Mouse (Mus musculus) Patski (cell line): ENCODE measurements around the gene Pwwp2b. TPM values are rescaled to one million over a fixed set of nuclear protein-coding genes. Genes with fewer than 3 reads are reported as not detected.

Source experiments
- ATAC-seq: fragments of 100-300 bp; one replicate; pipeline ENCODE4 v1.8.0; 2021
- CTCF ChIA-PET: fragments of 350-600 bp; sonication (Branson Sonifier 250); formaldehyde crosslinking; loops from one replicate; lab custom pipeline; 2022; ENCODE audit warnings: inconsistent platforms; lab: Charles Lee
- POLR2A ChIA-PET: fragments of 350-600 bp; sonication (Branson Sonifier 250); formaldehyde crosslinking; loops from one replicate; lab custom pipeline; 2022; ENCODE audit warnings: antibody characterized with exemption, inconsistent platforms; lab: Charles Lee
- DNase-seq: peaks from one replicate; pipeline ENCODE4 v3.0.0-alpha.2; 2011; ENCODE audit warnings: low read depth, low spot score
- H3K27me3 ChIP-seq: fragments of 371-371 bp; one replicate; pipeline ENCODE4 v1.5.1; 2021
- CTCF ChIP-seq: fragments of 100-300 bp; IDR thresholded peaks from one replicate; pipeline ENCODE4 v1.5.1; 2021
- in situ Hi-C: fragments of 300-500 bp; cut with MboI; formaldehyde crosslinking; loops from 3 replicates; pipeline ENCODE4 v1.11.1; 2018; ENCODE audit warnings: low pct_unique_long_range_greater_than_20kb, mixed read lengths
- polyA plus RNA-seq: library from polyadenylated mRNA; unstranded; gene quantifications from one replicate; pipeline ENCODE4 v1.2.3, GENCODE M21; 2021

The Pwwp2b gene
- 11.6 TPM for polyA plus RNA-seq

DNA sequence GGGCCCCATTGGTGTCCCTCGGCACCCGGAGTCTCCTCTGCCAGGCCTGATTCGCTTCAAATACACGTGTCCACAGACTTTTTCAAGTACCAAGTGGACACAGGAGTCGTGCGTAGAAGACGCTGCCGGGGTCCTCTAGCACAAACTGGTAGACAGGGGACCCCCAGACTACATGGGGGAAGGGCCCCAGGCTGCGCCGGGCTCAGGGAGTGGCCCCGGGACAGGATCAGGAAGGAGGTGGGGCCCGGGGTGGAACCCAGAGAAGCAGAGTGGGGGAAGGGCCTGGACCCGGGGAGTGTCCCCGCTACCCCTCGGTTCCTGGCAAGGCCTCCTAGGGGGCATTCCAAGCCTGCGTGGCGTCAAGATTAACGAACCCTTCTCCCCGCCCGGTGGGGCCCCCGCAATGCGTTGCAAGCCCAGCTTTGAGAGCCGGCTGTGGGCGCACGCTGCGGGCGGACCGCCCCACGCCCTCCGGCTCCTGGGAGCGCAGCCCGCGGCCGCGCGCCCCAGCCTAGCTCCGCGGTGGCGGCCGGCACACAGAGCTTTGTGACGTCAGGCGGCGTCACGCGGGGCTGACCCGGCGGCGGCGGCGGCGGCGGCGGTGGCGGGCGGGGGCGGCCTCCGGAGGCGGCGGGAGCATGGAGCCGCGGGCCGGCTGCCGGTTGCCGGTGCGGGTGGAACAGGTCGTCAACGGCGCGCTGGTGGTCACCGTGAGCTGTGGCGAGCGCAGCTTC lies at the start of gene Pwwp2b:
Gene Pwwp2b (plus strand): TSS at position 602 of the 734 bp plus-strand sequence.
- no peak for TF ChIP-seq CTCF
- ChIA-PET CTCF (interaction anchor here (1.3 kb wide), 1 partner anchor 14 kb away, joined by 3 read pairs; no protein-coding TSS in a partner anchor), POLR2A (interaction anchor here (0.6 to 1.6 kb wide), 4 partner anchors 12 to 222 kb away, joined by 3 to 11 read pairs (median 4); no protein-coding TSS in a partner anchor)
- in situ Hi-C loops: no loop called here
- peak; percentile 72 for ATAC-seq
- no peak for DNase-seq
- no peaks in the 10 kb centered on the region for H3K27me3 ChIP-seq

DNA sequence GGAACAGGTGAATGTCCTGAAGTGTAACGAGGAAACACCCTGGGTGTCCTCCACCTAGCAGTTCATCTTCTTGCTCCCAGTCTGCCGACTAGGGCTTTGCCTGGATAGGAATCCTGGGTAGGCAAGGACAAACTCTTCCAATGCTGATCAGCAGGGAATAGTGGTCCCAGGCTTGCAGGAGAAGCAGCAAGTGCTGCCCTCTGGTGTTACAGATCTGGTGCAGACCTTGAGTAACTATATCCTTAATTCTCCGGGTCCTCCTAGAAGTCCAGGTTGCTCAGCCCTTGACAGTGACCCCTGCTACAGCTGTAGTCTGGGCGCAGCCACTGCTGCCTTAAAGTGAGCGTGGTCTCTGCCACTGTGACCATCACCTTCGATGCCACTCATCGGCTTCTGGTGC lies 48.2 kb upstream of the Pwwp2b start:
- in situ Hi-C loops: loop anchor here (25.0 kb wide), 1 partner anchor 363 kb away; the partner anchor contains the start of genes Mapk1ip1 and Ppp2r2d
- ATAC-seq: peak; percentile 66
- peaks cover 19% of the 10 kb centered on the region for H3K27me3 ChIP-seq
- no peak for DNase-seq
- peak; percentile 76 for TF ChIP-seq CTCF
- CTCF ChIA-PET: interaction anchor here (0.9 to 2.4 kb wide), 7 partner anchors 11 to 132 kb away, joined by 3 to 15 read pairs (median 3); no protein-coding TSS in a partner anchor
- POLR2A ChIA-PET: no interaction called here

DNA sequence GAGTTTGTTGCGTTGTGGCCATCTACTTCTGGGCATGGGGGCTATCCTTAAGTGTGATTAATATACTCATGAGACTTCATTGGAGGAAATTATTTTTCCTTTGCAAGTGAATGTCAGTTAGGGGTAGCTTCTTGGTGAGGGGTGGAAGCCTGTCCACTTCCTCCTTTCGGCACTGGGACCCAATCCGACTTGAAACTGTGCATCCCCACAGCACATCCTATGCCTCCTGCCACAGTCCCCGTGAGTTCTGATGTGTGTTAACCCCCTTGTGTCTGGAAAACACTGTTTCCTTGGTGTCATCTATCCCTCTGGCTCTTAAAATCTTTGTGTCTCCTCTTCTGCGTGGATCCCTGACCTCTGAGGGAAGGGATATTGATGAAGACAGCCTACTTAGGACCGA lies 47.1 kb upstream of the Pwwp2b start:
- H3K27me3 ChIP-seq: peaks cover 19% of the 10 kb centered on the region
- no peak for DNase-seq
- no peak for ATAC-seq
- in situ Hi-C loops: loop anchor here (25.0 kb wide), 1 partner anchor 364 kb away; the partner anchor contains the start of genes Mapk1ip1 and Ppp2r2d
- POLR2A ChIA-PET: no interaction called here
- no peak for TF ChIP-seq CTCF
- CTCF ChIA-PET: interaction anchor here (0.9 to 2.4 kb wide), 6 partner anchors 12 to 133 kb away, joined by 3 to 15 read pairs (median 4); no protein-coding TSS in a partner anchor

DNA sequence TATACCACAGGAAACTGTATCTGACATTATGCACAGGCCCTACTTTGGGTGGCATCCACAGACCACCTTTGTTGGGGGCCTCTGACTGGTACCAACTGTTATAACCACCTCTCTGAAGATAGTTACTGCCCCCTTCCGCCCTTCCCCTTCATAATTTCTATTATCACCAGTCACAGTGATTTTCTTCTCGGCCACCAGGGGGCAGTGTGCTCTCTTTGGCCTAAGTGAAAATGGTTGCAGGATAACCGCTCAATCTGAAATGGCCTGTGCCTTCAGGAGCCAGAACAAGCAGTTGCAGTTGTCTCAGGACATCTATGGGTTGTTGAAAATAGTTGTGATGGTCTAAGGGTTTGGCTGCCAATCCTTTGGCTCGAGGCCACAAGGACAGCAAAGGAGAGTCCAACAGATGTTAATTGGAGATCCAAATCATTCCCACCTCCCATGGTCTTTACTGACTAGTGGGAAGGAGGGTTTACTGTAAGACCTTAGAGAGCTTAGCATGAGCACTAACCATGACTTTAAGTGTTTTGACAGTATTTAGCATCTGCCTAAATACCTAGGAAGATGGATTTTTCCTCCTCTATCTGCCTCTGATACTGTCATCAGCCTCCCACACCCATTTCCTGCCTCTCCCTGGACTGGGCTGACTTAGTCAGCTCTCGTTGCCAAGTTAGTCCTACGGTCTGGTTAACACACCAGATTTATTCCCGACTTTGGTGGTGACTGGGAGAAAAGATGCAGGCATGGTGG lies 40.1 kb upstream of the Pwwp2b start:
- DNase-seq (no peak), ATAC-seq (peak; percentile 76)
- ChIA-PET CTCF (interaction anchor here (0.8 to 2.1 kb wide), 4 partner anchors 11 to 92 kb away, joined by 3 to 7 read pairs (median 6); no protein-coding TSS in a partner anchor), POLR2A (no interaction called here)
- peaks cover 8% of the 10 kb centered on the region for H3K27me3 ChIP-seq
- in situ Hi-C loops: loop anchor here (25.0 kb wide), 1 partner anchor 371 kb away; the partner anchor contains the start of genes Mapk1ip1 and Ppp2r2d
- peak; percentile 89 for TF ChIP-seq CTCF

DNA sequence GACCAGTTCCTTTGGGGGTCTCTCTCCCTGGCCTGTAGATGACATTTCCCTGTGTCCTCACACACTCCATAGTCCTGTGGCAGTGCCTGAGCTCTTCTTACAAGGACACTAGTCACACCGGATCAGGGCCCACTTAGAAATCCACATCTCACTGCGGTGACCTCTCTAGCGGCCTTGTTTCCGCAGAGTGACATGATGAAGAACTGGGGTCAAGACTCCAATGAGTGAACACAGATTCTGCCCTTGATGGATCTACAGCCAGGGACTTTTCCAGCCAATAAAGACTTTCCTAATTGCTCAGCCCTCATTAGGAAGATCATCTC lies 39.5 kb upstream of the Pwwp2b start:
- no peak for DNase-seq
- in situ Hi-C loops: loop anchor here (25.0 kb wide), 1 partner anchor 371 kb away; the partner anchor contains the start of genes Mapk1ip1 and Ppp2r2d
- ATAC-seq: no peak
- H3K27me3 ChIP-seq: peaks cover 7% of the 10 kb centered on the region
- ChIA-PET CTCF (interaction anchor here (1.7 to 2.1 kb wide), 3 partner anchors 25 to 91 kb away, joined by 5 to 7 read pairs (median 7); no protein-coding TSS in a partner anchor), POLR2A (interaction anchor here (0.7 kb wide), 1 partner anchor 64 kb away, joined by 3 read pairs; no protein-coding TSS in a partner anchor)
- no peak for TF ChIP-seq CTCF

DNA sequence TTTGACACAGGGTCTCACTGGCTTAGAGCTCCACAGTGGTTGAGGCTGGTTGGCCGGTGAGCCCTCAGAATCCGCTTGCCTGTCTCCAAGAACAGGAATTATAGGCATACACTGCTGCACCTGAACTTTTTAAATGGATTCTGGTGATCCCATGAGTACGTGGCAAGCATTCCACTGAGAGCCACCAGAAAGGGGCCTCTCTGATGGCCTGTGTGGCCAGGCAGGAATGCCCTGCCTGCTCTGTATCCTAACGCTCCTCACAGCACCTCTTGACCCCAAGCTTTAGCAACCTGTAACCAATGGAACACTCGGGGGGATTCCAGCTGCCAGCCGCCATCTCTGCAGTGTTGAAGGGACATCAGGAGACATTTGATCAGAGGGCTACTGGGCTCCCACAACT lies 36.5 kb upstream of the Pwwp2b start:
- ChIA-PET CTCF (interaction anchor here (0.6 to 1.9 kb wide), 2 partner anchors 87 to 201 kb away, joined by 4 to 6 read pairs; no protein-coding TSS in a partner anchor), POLR2A (no interaction called here)
- no peak for TF ChIP-seq CTCF
- DNase-seq (no peak), ATAC-seq (no peak)
- in situ Hi-C loops: loop anchor here (25.0 kb wide), 1 partner anchor 374 kb away; the partner anchor contains the start of genes Mapk1ip1 and Ppp2r2d
- H3K27me3 ChIP-seq: no peaks in the 10 kb centered on the region

DNA sequence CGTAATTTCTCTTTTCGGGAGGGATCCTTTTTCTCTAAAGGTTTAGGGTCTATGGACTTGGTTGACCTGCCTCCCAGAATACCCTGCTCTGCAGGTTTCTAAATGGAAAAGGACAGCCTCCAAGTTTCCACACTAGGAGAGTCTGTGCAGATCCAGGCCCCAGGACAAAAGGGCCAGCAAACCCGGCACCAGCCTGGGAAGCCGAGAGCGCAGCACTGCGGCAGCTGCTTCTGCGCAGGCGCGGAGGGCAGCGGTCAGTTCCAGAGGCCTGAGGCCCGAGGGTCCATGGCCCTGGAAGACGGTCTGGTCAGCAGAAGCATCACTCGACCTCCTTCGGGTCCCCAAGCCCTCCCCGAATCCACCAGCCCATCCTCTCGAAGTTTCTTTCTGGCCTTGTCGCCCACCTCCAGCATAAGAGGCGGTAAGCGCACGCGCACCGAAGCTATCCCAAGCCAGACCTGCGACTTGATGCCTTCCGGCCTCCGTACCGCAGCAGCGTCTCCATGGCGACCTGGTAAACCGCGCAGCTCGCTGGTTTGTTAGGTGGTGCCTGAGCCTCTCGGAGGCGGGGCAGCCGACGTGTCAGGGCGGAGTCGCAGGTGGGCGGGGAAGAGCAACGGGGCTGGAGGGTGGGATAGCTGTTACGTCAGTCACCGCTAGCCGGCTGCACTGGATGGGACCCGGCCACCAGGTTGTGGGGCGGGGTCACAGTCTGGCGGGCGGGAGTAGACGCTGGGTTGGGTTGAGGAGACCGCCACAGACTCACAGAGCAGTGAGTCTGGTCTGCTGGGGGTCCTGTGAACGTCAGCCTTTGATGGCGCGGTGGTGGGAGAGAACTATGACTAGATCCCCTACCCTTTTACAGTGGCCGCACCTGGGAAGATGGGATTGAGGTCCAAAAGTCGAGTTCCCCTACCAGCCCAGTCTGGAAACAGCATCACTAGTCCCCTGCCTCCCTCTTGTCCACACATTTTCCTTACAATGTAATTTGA lies 35.2 kb upstream of the Pwwp2b start, which contains the start of the genes Lrrc27 and Stk32c:
Gene Lrrc27 (plus strand): TSS at position 235 of the 992 bp plus-strand sequence.
Gene Stk32c (minus strand): TSS at position 554 of the 992 bp plus-strand sequence.
- CTCF ChIA-PET: interaction anchor here (0.6 to 1.9 kb wide), 2 partner anchors 85 to 86 kb away, joined by 3 to 6 read pairs; no protein-coding TSS in a partner anchor
- POLR2A ChIA-PET: interaction anchor here (1.0 kb wide), 1 partner anchor 14 kb away, joined by 3 read pairs; no protein-coding TSS in a partner anchor
- peak; percentile 93 for DNase-seq
- in situ Hi-C loops: loop anchor here (25.0 kb wide), 1 partner anchor 376 kb away; the partner anchor contains the start of genes Mapk1ip1 and Ppp2r2d
- TF ChIP-seq CTCF: no peak
- ATAC-seq: peak; percentile 94
- H3K27me3 ChIP-seq: no peaks in the 10 kb centered on the region

DNA sequence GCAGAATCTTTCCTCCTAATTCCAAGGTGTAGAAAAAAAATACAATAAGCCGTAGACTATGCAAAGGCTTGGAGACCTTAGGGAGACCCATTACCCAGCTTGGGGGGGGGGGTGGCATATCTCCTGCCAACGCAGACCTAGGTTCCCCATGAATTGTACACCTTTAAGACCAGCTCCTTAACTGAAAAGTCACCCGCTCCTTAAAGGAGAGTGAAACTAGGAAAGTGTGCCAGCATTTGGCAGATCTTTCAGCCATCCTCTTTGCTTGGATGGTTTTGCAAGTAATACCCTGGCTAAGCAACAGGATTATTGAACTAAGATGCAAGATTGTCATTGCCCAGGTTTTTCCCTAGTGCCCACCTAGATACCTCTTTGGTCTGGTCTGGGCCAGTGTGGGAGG lies 34.5 kb upstream of the Pwwp2b start:
- ChIA-PET CTCF (interaction anchor here (0.6 kb wide), 1 partner anchor 85 kb away, joined by 3 read pairs; no protein-coding TSS in a partner anchor), POLR2A (interaction anchor here (1.0 kb wide), 1 partner anchor 13 kb away, joined by 3 read pairs; no protein-coding TSS in a partner anchor)
- H3K27me3 ChIP-seq: no peaks in the 10 kb centered on the region
- DNase-seq (no peak), ATAC-seq (no peak)
- in situ Hi-C loops: loop anchor here (25.0 kb wide), 1 partner anchor 376 kb away; the partner anchor contains the start of genes Mapk1ip1 and Ppp2r2d
- TF ChIP-seq CTCF: no peak
